In the genomic region with DNA sequence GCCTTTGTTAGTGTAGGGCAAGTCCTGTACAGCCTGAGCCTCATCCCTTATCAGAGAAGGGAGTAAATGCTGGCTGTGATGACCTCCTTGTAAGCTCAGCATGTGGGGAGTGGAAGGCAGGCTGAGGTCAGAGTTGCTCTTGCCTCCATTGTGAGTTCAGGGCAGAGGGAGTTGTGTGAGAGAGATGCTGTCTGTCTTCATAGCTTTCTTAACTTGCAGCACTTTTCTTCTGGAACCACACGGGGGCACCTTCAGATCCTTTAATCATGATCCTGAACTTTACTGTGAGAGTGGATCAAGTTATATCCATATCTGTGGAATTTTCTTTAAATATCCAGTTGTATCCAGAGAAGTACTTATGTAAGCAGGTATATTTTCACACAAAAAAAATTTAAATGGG, we compare ENCODE assay signal across 10 mouse cellular contexts. TPM values are rescaled to one million over a fixed set of nuclear protein-coding genes. Genes with fewer than 3 reads are reported as not detected.
A peak's percentile ranks its signal among the peaks of the same experiment; 100 is the strongest.
DNase-seq lines count a peak whose midpoint lies in the region; ATAC-seq and TF ChIP-seq lines count a peak whose summit lies in the region.
"Had no signal": no experiment of that assay in that cellular context is flagged by ENCODE, and none has a peak within 500 bp of the region (broad histone marks: within the 10 kb centered on the region; RNA-seq: fewer than 3 reads in every experiment).

No protein-coding gene starts in this region.

- DNase-seq in embryonic facial prominence, embryonic 11.5 days (ENCODE audit: low spot score) = peak; percentile 45
- no peak for DNase-seq in embryonic facial prominence, embryonic 10.5 days (ENCODE audit: low spot score)
- DNase-seq in liver, embryonic 14.5 days (ENCODE audit: low read depth in 3 of 3, low spot score in 3 of 3) = no peak
- DNase-seq in liver, embryonic 11.5 days (ENCODE audit: low spot score) = no peak
- peak; percentile 50 for DNase-seq in R1 (ENCODE audit: low read depth, low spot score)
- DNase-seq in left cerebral cortex, postnatal 4 days = no peak
- no peak for DNase-seq in frontal cortex, postnatal 10 days (ENCODE audit: low spot score in 2 of 2)

- peak; percentile 43; the same call in 1 of the 2 replicates for TF ChIP-seq CTCF in liver, embryonic 14.5 days (IDR thresholded peaks at IDR 0.05; ENCODE audit: low read depth)

- no peak overlapping the region for H3K9ac ChIP-seq in embryonic facial prominence, embryonic 11.5 days (replicated peaks; ENCODE audit: low read length)
- no peak overlapping the region for H3K9ac ChIP-seq in liver, embryonic 14.5 days (replicated peaks)
- H3K9ac ChIP-seq in liver, embryonic 11.5 days (ENCODE audit: low read depth, low read length) = no peak overlapping the region
- H3K9ac ChIP-seq: embryonic facial prominence, embryonic 15.5 days; neural tube, embryonic 12.5 days had no signal

- H3K27me3 ChIP-seq in embryonic facial prominence, embryonic 11.5 days (ENCODE audit: control insufficient read depth, insufficient read depth, low read length) = no peaks in the 10 kb centered on the region
- H3K27me3 ChIP-seq in embryonic facial prominence, embryonic 10.5 days (replicated peaks; ENCODE audit: low read depth, poor library complexity, severe bottlenecking) = no peaks in the 10 kb centered on the region
- no peaks in the 10 kb centered on the region for H3K27me3 ChIP-seq in liver, embryonic 14.5 days (ENCODE audit: control insufficient read depth, insufficient read depth, low read length)
- no peaks in the 10 kb centered on the region for H3K27me3 ChIP-seq in liver, embryonic 11.5 days (replicated peaks; ENCODE audit: control insufficient read depth, insufficient read depth, low read length)
- H3K27me3 ChIP-seq: embryonic facial prominence, embryonic 15.5 days; neural tube, embryonic 12.5 days had no signal

- intact Hi-C loops in left cerebral cortex, postnatal 4 days (cut with DNase I) = no loop called here

- peaks cover 2% of the 10 kb centered on the region; the same call in 1 of the 2 replicates for H3K36me3 ChIP-seq in embryonic facial prominence, embryonic 11.5 days (replicated peaks; ENCODE audit: control insufficient read depth, insufficient read depth, low read depth, low read length)
- H3K36me3 ChIP-seq in embryonic facial prominence, embryonic 10.5 days (replicated peaks) = peaks cover 60% of the 10 kb centered on the region
- H3K36me3 ChIP-seq in liver, embryonic 14.5 days (replicated peaks; ENCODE audit: control insufficient read depth, insufficient read depth, low read depth) = peaks cover 6% of the 10 kb centered on the region
- H3K36me3 ChIP-seq in liver, embryonic 11.5 days (ENCODE audit: control insufficient read depth, insufficient read depth, low read length) = peaks cover 15% of the 10 kb centered on the region

- 0 out of 2 replicates have a peak, but pooled peaks have one; percentile 39 for ATAC-seq in embryonic facial prominence, embryonic 11.5 days (replicated peaks; ENCODE audit: insufficient number of reproducible peaks, low FRiP score, low TSS enrichment, low read depth)
- ATAC-seq in liver, embryonic 14.5 days (ENCODE audit: insufficient read depth) = no peak
- no peak for ATAC-seq in liver, embryonic 11.5 days (replicated peaks; ENCODE audit: low FRiP score)
- peak; percentile 42; the same call in 1 of the 2 replicates for ATAC-seq in megakaryocyte progenitor cell, adult 5-6 weeks (replicated peaks; ENCODE audit: poor library complexity)

- WGBS in embryonic facial prominence, embryonic 11.5 days = 28% methylated on average over 1 of the region's 1 CpGs
- WGBS in embryonic facial prominence, embryonic 10.5 days = 42% methylated on average over 1 of the region's 1 CpGs
- 54% methylated on average over 1 of the region's 1 CpGs for WGBS in liver, embryonic 14.5 days (ENCODE audit: insufficient replicate concordance)
- WGBS in liver, embryonic 11.5 days = 44% methylated on average over 1 of the region's 1 CpGs

- H3K4me1 ChIP-seq in embryonic facial prominence, embryonic 11.5 days (ENCODE audit: control insufficient read depth, insufficient read depth, low read length) = no peaks in the 10 kb centered on the region
- peaks cover 5% of the 10 kb centered on the region; the same call in 1 of the 2 replicates for H3K4me1 ChIP-seq in embryonic facial prominence, embryonic 10.5 days
- H3K4me1 ChIP-seq in liver, embryonic 14.5 days (replicated peaks; ENCODE audit: control insufficient read depth in 2 of 2, insufficient read depth in 2 of 2, low read length in 1 of 2) = peaks cover 5 to 6% of the 10 kb centered on the region in 2 experiments
- H3K4me1 ChIP-seq in liver, embryonic 11.5 days (replicated peaks; ENCODE audit: control insufficient read depth, insufficient read depth, low read length) = peaks cover 5% of the 10 kb centered on the region; the same call in 1 of the 2 replicates
- H3K4me1 ChIP-seq: embryonic facial prominence, embryonic 15.5 days; neural tube, embryonic 12.5 days had no signal

- no peak overlapping the region for H3K4me2 ChIP-seq in embryonic facial prominence, embryonic 11.5 days (ENCODE audit: low read depth, low read length)
- H3K4me2 ChIP-seq in liver, embryonic 14.5 days (ENCODE audit: low read depth) = no peak overlapping the region
- no peak overlapping the region for H3K4me2 ChIP-seq in liver, embryonic 11.5 days
- H3K4me2 ChIP-seq: embryonic facial prominence, embryonic 15.5 days; neural tube, embryonic 12.5 days had no signal

- no peak overlapping the region for H3K27ac ChIP-seq in embryonic facial prominence, embryonic 11.5 days (replicated peaks; ENCODE audit: low read depth, low read length)
- H3K27ac ChIP-seq in embryonic facial prominence, embryonic 10.5 days (replicated peaks) = no peak overlapping the region
- H3K27ac ChIP-seq in liver, embryonic 14.5 days = no peak overlapping the region
- no peak overlapping the region for H3K27ac ChIP-seq in liver, embryonic 11.5 days (ENCODE audit: low read depth, low read length)
- H3K27ac ChIP-seq: embryonic facial prominence, embryonic 15.5 days; neural tube, embryonic 12.5 days had no signal

- no peaks in the 10 kb centered on the region for H3K9me3 ChIP-seq in embryonic facial prominence, embryonic 11.5 days (replicated peaks; ENCODE audit: control insufficient read depth, low read length)
- H3K9me3 ChIP-seq in embryonic facial prominence, embryonic 10.5 days = no peaks in the 10 kb centered on the region
- no peaks in the 10 kb centered on the region for H3K9me3 ChIP-seq in liver, embryonic 14.5 days (ENCODE audit: control insufficient read depth, low read length)
- no peaks in the 10 kb centered on the region for H3K9me3 ChIP-seq in liver, embryonic 11.5 days (ENCODE audit: control insufficient read depth, low read length)
- H3K9me3 ChIP-seq: embryonic facial prominence, embryonic 15.5 days; neural tube, embryonic 12.5 days had no signal

- no peak overlapping the region for H3K4me3 ChIP-seq in embryonic facial prominence, embryonic 11.5 days (ENCODE audit: low read depth, low read length)
- H3K4me3 ChIP-seq in embryonic facial prominence, embryonic 10.5 days = no peak overlapping the region
- H3K4me3 ChIP-seq in liver, embryonic 14.5 days (ENCODE audit: insufficient read depth in 1 of 2, low read depth in 2 of 2, low read length in 2 of 2) = no peak overlapping the region
- H3K4me3 ChIP-seq in liver, embryonic 11.5 days (ENCODE audit: low read depth, low read length) = no peak overlapping the region
- H3K4me3 ChIP-seq: embryonic facial prominence, embryonic 15.5 days; neural tube, embryonic 12.5 days had no signal

- no peak for TF ChIP-seq EP300 in liver, embryonic 14.5 days (IDR thresholded peaks at IDR 0.05; ENCODE audit: low read depth)

RNA-seq across cellular contexts. Expression of a gene that starts 9.3 kb away (rescaled TPM):
- 3.0 and 3.6 TPM in 2 replicates for polyA plus RNA-seq in embryonic facial prominence, embryonic 11.5 days (2014; fragmentation: Nextera tagmentation; extraction: Ambion mirVana)
- 5.2 and 5.3 TPM in 2 replicates for polyA plus RNA-seq in embryonic facial prominence, embryonic 10.5 days (2016; fragmentation: Nextera tagmentation; extraction: Ambion mirVana)
- polyA plus RNA-seq in liver, embryonic 14.5 days (2012; rRNA removed) = 2.5 TPM in 2 replicates
- 1.0 and 1.2 TPM in 2 replicates for polyA plus RNA-seq in liver, embryonic 14.5 days (2014; fragmentation: Nextera tagmentation; extraction: Ambion mirVana)
- polyA plus RNA-seq in liver, embryonic 11.5 days (2014; fragmentation: Nextera tagmentation; extraction: Ambion mirVana) = 3.5 and 3.9 TPM in 2 replicates
- 13.1 and 15.0 TPM in 2 replicates for total RNA-seq in megakaryocyte progenitor cell, adult 5-6 weeks (2015)
- total RNA-seq in megakaryocyte progenitor cell, adult 5-6 weeks (2017) = 2.7 and 3.2 TPM in 2 replicates
- total RNA-seq in left cerebral cortex, postnatal 4 days (2021) = 10 to 100 TPM; 36.7 to 36.8 TPM

RNA-seq across cellular contexts. Expression of a gene that starts 50.8 kb away (rescaled TPM):
- 51.2 and 52.2 TPM in 2 replicates for polyA plus RNA-seq in embryonic facial prominence, embryonic 11.5 days (2014; fragmentation: Nextera tagmentation; extraction: Ambion mirVana)
- polyA plus RNA-seq in embryonic facial prominence, embryonic 10.5 days (2016; fragmentation: Nextera tagmentation; extraction: Ambion mirVana) = 73.0 and 73.7 TPM in 2 replicates
- polyA plus RNA-seq in liver, embryonic 14.5 days (2012; rRNA removed) = 3.1 and 9.3 TPM in 2 replicates
- polyA plus RNA-seq in liver, embryonic 14.5 days (2014; fragmentation: Nextera tagmentation; extraction: Ambion mirVana) = 14.6 and 16.5 TPM in 2 replicates
- 57.7 and 63.0 TPM in 2 replicates for polyA plus RNA-seq in liver, embryonic 11.5 days (2014; fragmentation: Nextera tagmentation; extraction: Ambion mirVana)
- total RNA-seq in megakaryocyte progenitor cell, adult 5-6 weeks (2015) = 13.9 and 14.3 TPM in 2 replicates
- 36.2 and 45.6 TPM in 2 replicates for total RNA-seq in megakaryocyte progenitor cell, adult 5-6 weeks (2017)
- total RNA-seq in left cerebral cortex, postnatal 4 days (2021) = 10 to 100 TPM; 23.0 to 25.5 TPM

Comparison
In these comparisons a context has a peak if more than half of its experiments do, and no peak if none do; other contexts are left out.
1. DNase-seq: peak in embryonic facial prominence, embryonic 11.5 days (single experiment) and R1 (single experiment); none in embryonic facial prominence, embryonic 10.5 days (single experiment), liver, embryonic 14.5 days (0 of 3), liver, embryonic 11.5 days (single experiment), left cerebral cortex, postnatal 4 days (single experiment) and frontal cortex, postnatal 10 days (0 of 2).
2. ATAC-seq: peak in embryonic facial prominence, embryonic 11.5 days (single experiment) and megakaryocyte progenitor cell, adult 5-6 weeks (single experiment); none in liver, embryonic 14.5 days (single experiment) and liver, embryonic 11.5 days (single experiment).